Comparison of ENCODE assay signal across 9 mouse cellular contexts in genomic region chr12:117806007-117806451, GRCm38 (mm10). TPM values are rescaled to one million over a fixed set of nuclear protein-coding genes. Genes with fewer than 3 reads are reported as not detected.
A peak's percentile ranks its signal among the peaks of the same experiment; 100 is the strongest.
DNase-seq lines count a peak whose midpoint lies in the region; ATAC-seq lines count a peak whose summit lies in the region.
"Had no signal": no experiment of that assay in that cellular context is flagged by ENCODE, and none has a peak within 500 bp of the region (broad histone marks: within the 10 kb centered on the region; RNA-seq: fewer than 3 reads in every experiment).

No protein-coding gene starts in this region.

- 0 out of 2 replicates have a peak overlapping the region, but pooled peaks have one; percentile 6 for H3K4me3 ChIP-seq in forebrain, embryonic 11.5 days (ENCODE audit: low read depth, low read length)
- no peak overlapping the region for H3K4me3 ChIP-seq in limb, embryonic 12.5 days (replicated peaks)
- H3K4me3 ChIP-seq: heart, embryonic 12.5 days; liver, embryonic 15.5 days had no signal

- peak; percentile 76 for ATAC-seq in forebrain, embryonic 11.5 days (replicated peaks; ENCODE audit: low FRiP score)
- no peak for ATAC-seq in limb, embryonic 12.5 days (ENCODE audit: insufficient number of reproducible peaks, insufficient read depth, low FRiP score, low TSS enrichment, low read depth)

- H3K4me1 ChIP-seq in forebrain, embryonic 11.5 days (replicated peaks; ENCODE audit: control insufficient read depth, insufficient read depth, low read length) = peaks cover 33% of the 10 kb centered on the region
- H3K4me1 ChIP-seq in limb, embryonic 12.5 days (replicated peaks) = peaks cover 31% of the 10 kb centered on the region
- H3K4me1 ChIP-seq: heart, embryonic 12.5 days; liver, embryonic 15.5 days had no signal

- no peaks in the 10 kb centered on the region for H3K27me3 ChIP-seq in forebrain, embryonic 11.5 days (ENCODE audit: control insufficient read depth, insufficient read depth, low read length)
- peaks cover 28% of the 10 kb centered on the region; the same call in 1 of the 2 replicates for H3K27me3 ChIP-seq in limb, embryonic 12.5 days
- H3K27me3 ChIP-seq: liver, embryonic 15.5 days had no signal

- H3K9ac ChIP-seq in forebrain, embryonic 11.5 days (ENCODE audit: low read length) = no peak overlapping the region
- no peak overlapping the region for H3K9ac ChIP-seq in limb, embryonic 12.5 days (replicated peaks)
- H3K9ac ChIP-seq: heart, embryonic 12.5 days; liver, embryonic 15.5 days had no signal

- H3K27ac ChIP-seq in forebrain, embryonic 11.5 days (ENCODE audit: low read depth, low read length) = no peak overlapping the region
- H3K27ac ChIP-seq in limb, embryonic 12.5 days = no peak overlapping the region
- H3K27ac ChIP-seq: liver, embryonic 15.5 days had no signal

- H3K4me2 ChIP-seq in forebrain, embryonic 11.5 days (ENCODE audit: low read depth, low read length, severe bottlenecking) = peak overlapping the region; percentile 39; the same call in 1 of the 2 replicates
- H3K4me2 ChIP-seq in limb, embryonic 12.5 days = peak overlapping the region; percentile 19; the same call in 1 of the 2 replicates
- H3K4me2 ChIP-seq: heart, embryonic 12.5 days; liver, embryonic 15.5 days had no signal

- peak; percentile 12 to 37 for DNase-seq in left cerebral cortex, adult 9 months (ENCODE audit: low spot score in 2 of 2)
- no peak for DNase-seq in left cerebral cortex, adult 8-10 months (ENCODE audit: low spot score in 2 of 2)
- peak; percentile 69 for DNase-seq in forebrain, embryonic 11.5 days (ENCODE audit: low spot score)
- DNase-seq in retina, embryonic 14.5 days (ENCODE audit: low spot score) = peak; percentile 85
- no peak for DNase-seq in lung, postnatal 4 days
- DNase-seq in lung, postnatal 10 days = no peak

- 15% methylated on average over 12 of the region's 12 CpGs for WGBS in forebrain, embryonic 11.5 days
- WGBS in limb, embryonic 12.5 days = 35% methylated on average over 12 of the region's 12 CpGs

- H3K36me3 ChIP-seq in forebrain, embryonic 11.5 days (ENCODE audit: control insufficient read depth, insufficient read depth, low read length) = no peaks in the 10 kb centered on the region
- no peaks in the 10 kb centered on the region for H3K36me3 ChIP-seq in limb, embryonic 12.5 days
- H3K36me3 ChIP-seq: heart, embryonic 12.5 days; liver, embryonic 15.5 days had no signal

- no peaks in the 10 kb centered on the region for H3K9me3 ChIP-seq in forebrain, embryonic 11.5 days (ENCODE audit: control insufficient read depth, low read length)
- no peaks in the 10 kb centered on the region for H3K9me3 ChIP-seq in limb, embryonic 12.5 days
- H3K9me3 ChIP-seq: heart, embryonic 12.5 days; liver, embryonic 15.5 days had no signal

RNA-seq across cellular contexts. Expression of gene Cdca7l, which starts 1.9 kb away (rescaled TPM):
- total RNA-seq in left cerebral cortex, adult 8-10 months (2022) = 1 to 10 TPM in 1 of 4 experiments, under 1 TPM in 3; 0.39 to 1.3 (median 0.67) TPM
- 48.1 and 53.5 TPM in 2 replicates for polyA plus RNA-seq in forebrain, embryonic 11.5 days (2014; fragmentation: Nextera tagmentation; extraction: Ambion mirVana)
- polyA plus RNA-seq in limb, embryonic 12.5 days (2016; fragmentation: Nextera tagmentation; extraction: Ambion mirVana) = 39.2 and 40.9 TPM in 2 replicates

Comparison
In these comparisons a context has a peak if more than half of its experiments do, and no peak if none do; other contexts are left out.
1. DNase-seq: peak in left cerebral cortex, adult 9 months (2 of 2), forebrain, embryonic 11.5 days (single experiment) and retina, embryonic 14.5 days (single experiment); none in left cerebral cortex, adult 8-10 months (0 of 2), lung, postnatal 4 days (0 of 2) and lung, postnatal 10 days (single experiment).